Mouse (Mus musculus): Measurements from ENCODE around the gene Tff3.

GRCm38 (mm10) chr17:31152966-31153499, 23.6 kb upstream of the Tff3 start:
- TF ChIP-seq CTCF (IDR thresholded peaks at IDR 0.05; ENCODE audit: borderline replicate concordance, extremely low read depth, insufficient read depth, insufficient read length), result no peak
- no peak for TF ChIP-seq POLR2A (IDR thresholded peaks at IDR 0.05; ENCODE audit: borderline replicate concordance, extremely low read depth, insufficient read depth, insufficient read length, poor library complexity, severe bottlenecking)
